Mouse (Mus musculus) limb, embryonic 12.5 days (tissue): ENCODE results near the gene Pcsk1. TPM values are rescaled to one million over a fixed set of nuclear protein-coding genes. Genes with fewer than 3 reads are reported as not detected.
A peak's percentile ranks its signal among the peaks of the same experiment; 100 is the strongest.

Experiments used
- ATAC-seq: fragments of 200-750 bp; cut with Nextera tagmentation; 2 replicates; pipeline ENCODE4 v1.8.0; 2017; ENCODE audit warnings: low read depth, moderate TSS enrichment; ENCODE audit not compliant: insufficient number of reproducible peaks, insufficient read depth, low FRiP score, low TSS enrichment
- H3K27ac ChIP-seq: fragments of 300-500 bp; sonication (generic); 2 replicates; pipeline ENCODE4 v1.5.1; 2016; ENCODE audit warnings: mild to moderate bottlenecking, moderate library complexity
- H3K27me3 ChIP-seq: fragments of 300-500 bp; sonication (generic); 2 replicates; pipeline ENCODE4 v1.6.1; 2016; ENCODE audit warnings: mild to moderate bottlenecking, moderate library complexity
- H3K36me3 ChIP-seq: fragments of 300-500 bp; sonication (generic); 2 replicates; pipeline ENCODE4 v1.6.1; 2016; ENCODE audit warnings: mild to moderate bottlenecking, moderate library complexity
- H3K4me1 ChIP-seq: fragments of 300-500 bp; sonication (generic); replicated peaks from 2 replicates; pipeline ENCODE4 v1.6.1; 2016
- H3K4me2 ChIP-seq: fragments of 300-500 bp; sonication (generic); 2 replicates; pipeline ENCODE4 v1.6.1; 2016; ENCODE audit warnings: mild to moderate bottlenecking, moderate library complexity
- H3K4me3 ChIP-seq: fragments of 300-500 bp; sonication (generic); replicated peaks from 2 replicates; pipeline ENCODE4 v1.5.1; 2016; ENCODE audit warnings: mild to moderate bottlenecking
- H3K9ac ChIP-seq: fragments of 300-500 bp; sonication (generic); replicated peaks from 2 replicates; pipeline ENCODE4 v1.6.1; 2016; ENCODE audit warnings: mild to moderate bottlenecking, moderate library complexity
- H3K9me3 ChIP-seq: fragments of 300-500 bp; sonication (generic); 2 replicates; pipeline ENCODE4 v1.6.1; 2016; ENCODE audit warnings: mild to moderate bottlenecking, moderate library complexity
- WGBS: fragments of 180-500 bp; shearing (Covaris S2); methylation state at CpG from one replicate; pipeline ENCODE4 v1.1.7; 2016; 5-methylcytosine and 5-hydroxymethylcytosine counted together
- polyA plus RNA-seq: library from polyadenylated mRNA; unstranded; fragments of >200 nt; fragmentation: Nextera tagmentation; extraction: Ambion mirVana; gene quantifications from 2 replicates; pipeline ENCODE4 v1.2.1, GENCODE M21; 2016

Pcsk1 gene
- polyA plus RNA-seq: 0.05 TPM in 2 replicates

DNA sequence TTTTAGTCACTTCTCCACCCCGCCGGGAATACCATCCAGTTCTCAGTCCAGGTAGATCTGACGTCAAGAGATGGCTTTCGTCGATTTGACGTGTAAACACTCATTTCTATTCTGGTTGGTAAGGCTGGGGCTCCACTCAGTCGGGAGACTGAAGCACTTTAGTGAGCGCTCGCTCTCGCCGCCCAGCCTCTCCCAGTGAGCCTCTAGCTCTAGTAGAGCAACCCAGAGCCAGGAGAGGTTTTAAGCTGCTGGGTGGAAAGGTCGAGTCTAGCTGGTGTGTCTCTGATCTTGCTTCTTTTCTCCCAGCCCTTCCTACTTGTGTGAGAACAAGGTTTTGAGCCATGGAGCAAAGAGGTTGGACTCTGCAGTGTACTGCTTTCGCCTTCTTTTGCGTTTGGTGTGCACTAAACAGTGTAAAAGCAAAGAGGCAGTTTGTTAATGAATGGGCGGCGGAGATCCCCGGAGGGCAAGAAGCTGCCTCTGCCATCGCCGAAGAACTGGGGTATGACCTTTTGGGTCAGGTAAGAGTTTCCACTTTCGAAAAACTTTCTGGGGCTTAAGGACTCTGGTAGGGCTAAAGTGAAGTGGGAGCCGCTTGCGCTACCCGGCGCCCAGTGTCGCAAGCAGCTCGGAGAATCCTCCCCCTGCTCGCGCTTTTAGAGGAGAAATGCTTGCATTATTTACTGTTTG, at the start of gene Pcsk1:
TSS of gene Pcsk1 (plus strand) at position 106 of the 690 bp plus-strand sequence.
- Histone ChIP-seq H3K4me2 (peak within 1 kb of the TSS; percentile 58), H3K4me3 (peak within 1 kb of the TSS; percentile 31), H3K36me3 (no peaks in the 10 kb centered on the region), H3K27ac (no peak within 1 kb of the TSS), H3K9ac (no peak within 1 kb of the TSS), H3K4me1 (peaks cover 11% of the 10 kb centered on the region; the same call in 1 of the 2 replicates), H3K9me3 (no peaks in the 10 kb centered on the region), H3K27me3 (peaks cover 32% of the 10 kb centered on the region)
- WGBS: 1% methylated on average over 28 of the region's 28 CpGs
- no peak for ATAC-seq

DNA sequence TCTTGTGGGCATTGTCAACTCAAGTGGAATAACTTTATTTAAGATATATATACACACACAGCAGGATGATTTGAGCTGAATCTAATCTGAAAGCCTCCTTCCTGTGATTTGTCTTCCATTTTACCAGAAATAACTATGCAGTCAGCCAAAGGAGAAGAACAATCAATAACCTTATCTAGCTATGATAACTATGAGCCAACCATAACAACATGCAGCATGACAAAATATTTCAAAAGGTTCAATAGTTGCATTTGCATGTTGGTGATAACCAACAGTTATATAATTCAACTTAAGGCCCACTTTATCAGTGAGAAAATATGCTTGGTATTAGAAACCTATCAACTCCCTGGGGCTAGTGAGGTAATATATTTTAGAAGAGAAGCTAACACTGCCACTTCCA, 30.8 kb upstream of the Pcsk1 start:
- Histone ChIP-seq H3K27ac (no peak overlapping the region), H3K4me1 (no peaks in the 10 kb centered on the region), H3K9ac (no peak overlapping the region), H3K4me2 (no peak overlapping the region), H3K36me3 (no peaks in the 10 kb centered on the region), H3K9me3 (no peaks in the 10 kb centered on the region), H3K27me3 (no peaks in the 10 kb centered on the region), H3K4me3 (no peak overlapping the region)
- ATAC-seq: no peak

GRCm38 (mm10) chr13:75063947-75064346, 25.7 kb upstream of the Pcsk1 start:
- no peak overlapping the region for H3K4me3 ChIP-seq
- H3K9me3 ChIP-seq: no peaks in the 10 kb centered on the region
- no peaks in the 10 kb centered on the region for H3K36me3 ChIP-seq
- H3K27me3 ChIP-seq: no peaks in the 10 kb centered on the region
- H3K4me1 ChIP-seq: no peaks in the 10 kb centered on the region
- H3K9ac ChIP-seq: no peak overlapping the region
- no peak for ATAC-seq
- H3K27ac ChIP-seq: no peak overlapping the region
- 78% methylated on average over 3 of the region's 3 CpGs for WGBS
- no peak overlapping the region for H3K4me2 ChIP-seq

GRCm38 (mm10) chr13:75088597-75088996, 1.0 kb upstream of the Pcsk1 start:
- no peak overlapping the region for H3K4me3 ChIP-seq
- no peaks in the 10 kb centered on the region for H3K36me3 ChIP-seq
- H3K4me2 ChIP-seq: no peak overlapping the region
- no peak overlapping the region for H3K27ac ChIP-seq
- peaks cover 11% of the 10 kb centered on the region; the same call in 1 of the 2 replicates for H3K4me1 ChIP-seq
- peaks cover 32% of the 10 kb centered on the region for H3K27me3 ChIP-seq
- WGBS: 21% methylated on average over 6 of the region's 6 CpGs
- no peak overlapping the region for H3K9ac ChIP-seq
- peak; percentile 66; the same call in 1 of the 2 replicates for ATAC-seq
- H3K9me3 ChIP-seq: no peaks in the 10 kb centered on the region

GRCm38 (mm10) chr13:75090411-75090779, 769 bp downstream of the Pcsk1 start:
- Histone ChIP-seq H3K9ac (no peak overlapping the region), H3K4me1 (peaks cover 11% of the 10 kb centered on the region; the same call in 1 of the 2 replicates), H3K27me3 (peaks cover 32% of the 10 kb centered on the region), H3K4me3 (peak overlapping the region; percentile 31), H3K4me2 (peak overlapping the region; percentile 58), H3K36me3 (no peaks in the 10 kb centered on the region), H3K27ac (no peak overlapping the region), H3K9me3 (no peaks in the 10 kb centered on the region)
- no peak for ATAC-seq
- 4% methylated on average over 12 of the region's 12 CpGs for WGBS

GRCm38 (mm10) chr13:75091071-75091470, 1.4 kb downstream of the Pcsk1 start:
- H3K9me3 ChIP-seq: no peaks in the 10 kb centered on the region
- H3K27me3 ChIP-seq: peaks cover 32% of the 10 kb centered on the region
- H3K4me3 ChIP-seq: no peak overlapping the region
- no peak overlapping the region for H3K9ac ChIP-seq
- H3K36me3 ChIP-seq: no peaks in the 10 kb centered on the region
- no peak overlapping the region for H3K27ac ChIP-seq
- H3K4me1 ChIP-seq: peaks cover 11% of the 10 kb centered on the region; the same call in 1 of the 2 replicates
- no peak overlapping the region for H3K4me2 ChIP-seq
- WGBS: 59% methylated on average over 5 of the region's 5 CpGs
- no peak for ATAC-seq

GRCm38 (mm10) chr13:75095487-75095886, 5.9 kb downstream of the Pcsk1 start:
- H3K4me3 ChIP-seq: no peak overlapping the region
- H3K36me3 ChIP-seq: no peaks in the 10 kb centered on the region
- H3K9me3 ChIP-seq: no peaks in the 10 kb centered on the region
- no peak for ATAC-seq
- H3K27me3 ChIP-seq: peaks cover 12% of the 10 kb centered on the region
- H3K4me1 ChIP-seq: 0 out of 2 replicates have a peak, but pooled peaks cover 1% of the 10 kb centered on the region
- no peak overlapping the region for H3K9ac ChIP-seq
- no peak overlapping the region for H3K27ac ChIP-seq
- no peak overlapping the region for H3K4me2 ChIP-seq

DNA sequence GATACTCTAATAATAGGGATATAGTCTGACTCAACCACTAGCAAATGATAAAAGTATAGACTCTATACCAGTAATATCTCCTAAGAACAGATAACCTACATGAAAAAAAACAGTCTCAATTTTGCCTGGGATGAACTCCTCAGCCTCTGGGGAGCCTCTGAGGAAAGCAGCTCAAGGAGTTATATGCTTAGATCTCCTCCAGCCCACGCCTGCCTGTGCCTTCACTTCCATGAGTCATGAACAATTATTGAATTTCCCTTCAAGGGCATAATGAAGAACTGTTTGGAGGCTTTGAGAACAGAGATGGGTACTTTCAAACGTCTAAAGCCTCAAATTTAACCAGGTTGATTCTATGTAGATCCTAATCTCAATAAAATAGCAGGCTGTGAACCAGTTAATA, 23.5 kb downstream of the Pcsk1 start:
- ATAC-seq: no peak
- no peak overlapping the region for H3K4me3 ChIP-seq
- no peaks in the 10 kb centered on the region for H3K36me3 ChIP-seq
- no peaks in the 10 kb centered on the region for H3K9me3 ChIP-seq
- no peak overlapping the region for H3K9ac ChIP-seq
- H3K27me3 ChIP-seq: no peaks in the 10 kb centered on the region
- WGBS: 59% methylated on average over 2 of the region's 2 CpGs
- H3K4me1 ChIP-seq: no peaks in the 10 kb centered on the region
- no peak overlapping the region for H3K27ac ChIP-seq
- no peak overlapping the region for H3K4me2 ChIP-seq

DNA sequence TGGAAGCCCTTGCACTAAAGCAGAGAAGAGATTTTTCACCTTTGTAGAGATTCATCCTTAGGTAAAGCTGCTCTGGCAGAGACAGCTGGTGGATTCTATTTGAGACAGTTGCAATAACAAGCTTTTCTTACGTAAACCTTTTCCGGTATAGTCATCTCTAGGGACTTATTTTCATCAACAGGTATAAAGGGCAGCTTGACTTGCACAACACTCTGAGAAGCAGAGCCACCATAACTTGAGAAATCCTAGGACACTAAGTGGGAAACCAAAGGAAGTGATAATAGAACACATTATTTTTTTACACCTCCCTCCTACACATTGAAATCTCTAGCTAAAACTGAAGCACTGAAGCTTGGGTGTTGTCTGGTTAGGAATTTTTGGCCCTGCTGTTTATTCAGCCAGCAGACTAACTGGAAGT, 24.4 kb downstream of the Pcsk1 start:
- Histone ChIP-seq H3K9ac (no peak overlapping the region), H3K36me3 (no peaks in the 10 kb centered on the region), H3K4me1 (no peaks in the 10 kb centered on the region), H3K4me2 (no peak overlapping the region), H3K4me3 (no peak overlapping the region), H3K27me3 (no peaks in the 10 kb centered on the region), H3K27ac (no peak overlapping the region), H3K9me3 (no peaks in the 10 kb centered on the region)
- no peak for ATAC-seq
- 93% methylated on average over 2 of the region's 2 CpGs for WGBS

DNA sequence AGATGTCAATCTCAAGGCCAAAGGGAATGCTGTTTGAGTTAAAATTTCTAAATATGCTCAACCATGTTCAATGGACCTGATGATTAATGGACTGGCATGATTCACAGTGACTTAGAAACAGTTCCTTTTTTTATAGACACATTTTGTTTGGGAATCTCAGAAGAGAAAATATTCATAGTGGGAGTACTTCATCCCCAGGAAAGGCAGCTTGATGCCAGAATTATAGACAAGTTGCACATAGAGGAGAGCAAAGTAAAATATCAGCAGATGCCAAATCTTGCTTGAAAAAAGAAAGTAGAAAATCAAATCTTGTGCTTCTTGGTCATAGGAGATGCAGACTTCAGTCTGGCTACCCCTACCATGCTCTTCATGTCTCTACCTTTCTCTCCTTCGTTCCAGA, 25.2 kb downstream of the Pcsk1 start:
- no peaks in the 10 kb centered on the region for H3K27me3 ChIP-seq
- no peak for ATAC-seq
- no peak overlapping the region for H3K4me2 ChIP-seq
- no peaks in the 10 kb centered on the region for H3K4me1 ChIP-seq
- no peak overlapping the region for H3K27ac ChIP-seq
- H3K36me3 ChIP-seq: no peaks in the 10 kb centered on the region
- 76% methylated on average over 1 of the region's 1 CpGs for WGBS
- no peak overlapping the region for H3K4me3 ChIP-seq
- H3K9me3 ChIP-seq: no peaks in the 10 kb centered on the region
- H3K9ac ChIP-seq: no peak overlapping the region

DNA sequence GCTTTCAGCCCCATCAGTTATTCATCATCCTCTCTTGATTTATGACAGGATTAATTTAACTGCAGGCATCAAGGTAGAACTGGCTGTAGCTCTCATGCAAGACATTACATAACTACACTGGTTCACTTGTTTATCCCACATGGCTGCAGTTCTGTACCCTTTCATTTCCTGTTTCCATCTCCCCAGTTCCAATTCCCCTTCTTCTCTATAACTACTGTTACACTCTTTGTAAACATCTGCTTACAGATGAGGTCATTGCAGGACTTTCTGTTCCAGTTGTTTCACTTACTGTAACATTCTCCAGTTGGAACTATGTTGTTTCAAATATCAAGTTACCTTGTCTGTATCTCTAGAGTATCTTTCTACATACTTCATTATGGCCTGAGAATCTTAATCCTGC, 46.2 kb downstream of the Pcsk1 start:
- no peak for ATAC-seq
- Histone ChIP-seq H3K27me3 (no peaks in the 10 kb centered on the region), H3K9me3 (no peaks in the 10 kb centered on the region), H3K36me3 (no peaks in the 10 kb centered on the region), H3K27ac (no peak overlapping the region), H3K4me3 (no peak overlapping the region), H3K4me2 (no peak overlapping the region), H3K4me1 (no peaks in the 10 kb centered on the region), H3K9ac (no peak overlapping the region)

- WGBS: 40% methylated on average over 1 of the region's 1 CpGs
- H3K27me3 ChIP-seq: no peaks in the 10 kb centered on the region
- H3K4me1 ChIP-seq: no peaks in the 10 kb centered on the region
- no peaks in the 10 kb centered on the region for H3K36me3 ChIP-seq
- no peak overlapping the region for H3K4me3 ChIP-seq
- ATAC-seq: no peak
- no peak overlapping the region for H3K27ac ChIP-seq
- H3K9ac ChIP-seq: no peak overlapping the region
- no peak overlapping the region for H3K4me2 ChIP-seq
- no peaks in the 10 kb centered on the region for H3K9me3 ChIP-seq
Measured at GRCm38 (mm10) chr13:75160661-75161060, 71.0 kb downstream of the Pcsk1 start.
